ENCODE assay signal across 8 mouse cellular contexts in the genomic region with DNA sequence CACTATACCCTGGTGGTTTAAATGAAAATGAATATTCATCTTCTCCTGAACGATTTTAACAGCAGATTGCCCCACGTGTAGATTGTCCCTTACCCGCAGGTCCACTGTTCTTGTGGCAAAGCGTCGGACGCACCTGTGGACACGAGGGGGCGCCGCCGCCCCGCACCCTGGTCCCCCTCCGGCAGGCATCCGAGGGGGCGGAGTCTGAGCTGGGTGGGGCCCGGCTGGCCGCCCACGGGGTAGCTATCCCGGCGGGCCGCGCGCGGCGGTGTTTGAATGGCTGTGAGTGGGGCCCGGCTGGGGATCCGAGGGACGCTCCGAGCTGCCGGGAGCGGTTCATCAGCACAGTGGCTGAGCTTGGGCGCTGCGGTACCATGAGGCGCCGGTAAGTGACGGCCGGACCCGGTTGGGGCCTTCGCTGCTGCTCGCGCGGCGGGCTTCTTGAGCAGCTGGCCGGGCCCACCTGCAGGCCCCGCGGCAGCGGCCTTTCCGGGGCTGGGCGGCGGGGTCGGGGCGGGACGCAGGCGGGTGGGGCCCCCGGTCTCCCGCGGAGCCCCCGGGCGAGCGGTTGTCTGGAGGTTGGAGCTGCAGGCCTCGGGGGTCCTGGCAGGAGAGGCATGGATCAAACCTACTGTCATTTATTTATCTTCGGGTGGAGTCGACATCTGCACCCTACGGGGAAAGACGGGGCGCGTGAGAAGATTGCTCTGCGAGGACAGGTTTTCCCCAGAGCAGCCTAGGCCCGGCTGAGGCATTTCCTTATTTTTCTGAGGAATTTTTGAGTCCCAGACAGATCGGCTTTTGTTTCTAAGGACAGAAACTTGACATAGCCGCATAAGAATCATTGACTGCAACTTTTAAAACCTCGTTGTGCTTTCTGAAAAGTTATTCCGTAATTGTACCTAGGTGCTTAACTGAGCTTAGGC. TPM values are rescaled to one million over a fixed set of nuclear protein-coding genes. Genes with fewer than 3 reads are reported as not detected.
DNase-seq lines count a peak whose midpoint lies in the region; ATAC-seq and TF ChIP-seq lines count a peak whose summit lies in the region.

A gene (plus strand): TSS at position 239 of the 926 bp plus-strand sequence.

- WGBS in forebrain, embryonic 16.5 days, result under 1% methylated on average over 63 of the region's 72 CpGs
- under 1% methylated on average over 71 of the region's 72 CpGs for WGBS in lung, embryonic 15.5 days

- DNase-seq in ES-E14 (ENCODE audit: low read depth, low spot score), result peak; percentile 83
- peak; percentile 90 for DNase-seq in cerebellum, adult 11-12 months
- peak; percentile 98 for DNase-seq in heart, postnatal 4 days
- peak; percentile 72 to 86 for DNase-seq in layer of hippocampus, adult 8-10 months (ENCODE audit: low spot score in 2 of 2)
- DNase-seq in ovary, adult 18-20 months (ENCODE audit: low spot score), result peak; percentile 86
- DNase-seq in thymus, postnatal 0 days (ENCODE audit: low spot score), result peak; percentile 95

- no peaks in the 10 kb centered on the region for H3K9me3 ChIP-seq in ES-E14 (ENCODE audit: control insufficient read depth, insufficient read depth, low read depth, low read length)
- no peaks in the 10 kb centered on the region for H3K9me3 ChIP-seq in forebrain, embryonic 16.5 days (ENCODE audit: control insufficient read depth, low read length)
- no peaks in the 10 kb centered on the region for H3K9me3 ChIP-seq in lung, embryonic 15.5 days

- in situ Hi-C loops in ES-E14 (cut with MboI; ENCODE audit: low sequenced_read_pairs in 2 of 2, unreplicated experiment in 2 of 2), result no loop called here

- peak within 1 kb of the TSS; percentile 70 for H3K4me2 ChIP-seq in forebrain, embryonic 16.5 days (ENCODE audit: low read length)
- H3K4me2 ChIP-seq in lung, embryonic 15.5 days, result peak within 1 kb of the TSS; percentile 65

- H3K9ac ChIP-seq in ES-E14 (ENCODE audit: insufficient read depth, low read depth, low read length, poor library complexity, severe bottlenecking), result peak within 1 kb of the TSS; percentile 97
- peak within 1 kb of the TSS; percentile 99 for H3K9ac ChIP-seq in forebrain, embryonic 16.5 days (replicated peaks; ENCODE audit: low read depth, low read length)
- peak within 1 kb of the TSS; percentile 97 for H3K9ac ChIP-seq in lung, embryonic 15.5 days

- no peaks in the 10 kb centered on the region for H3K27me3 ChIP-seq in forebrain, embryonic 16.5 days (replicated peaks; ENCODE audit: control insufficient read depth, insufficient read depth, low read length)
- no peaks in the 10 kb centered on the region for H3K27me3 ChIP-seq in lung, embryonic 15.5 days

- no peaks in the 10 kb centered on the region for H3K36me3 ChIP-seq in ES-E14 (ENCODE audit: control insufficient read depth, insufficient read depth, low read length, poor library complexity, severe bottlenecking)
- no peaks in the 10 kb centered on the region for H3K36me3 ChIP-seq in forebrain, embryonic 16.5 days (ENCODE audit: control insufficient read depth, insufficient read depth)
- no peaks in the 10 kb centered on the region for H3K36me3 ChIP-seq in lung, embryonic 15.5 days

- H3K4me3 ChIP-seq in ES-E14 (ENCODE audit: insufficient read depth in 1 of 2, low read depth in 1 of 2, low read length in 2 of 2, poor library complexity in 1 of 2, severe bottlenecking in 1 of 2), result peak within 1 kb of the TSS; percentile 94 to 99
- peak within 1 kb of the TSS; percentile 98 for H3K4me3 ChIP-seq in forebrain, embryonic 16.5 days (replicated peaks; ENCODE audit: low read length)
- H3K4me3 ChIP-seq in lung, embryonic 15.5 days, result peak within 1 kb of the TSS; percentile 98

- H3K4me1 ChIP-seq in ES-E14 (ENCODE audit: control insufficient read depth in 2 of 2, insufficient read depth in 2 of 2, low read length in 2 of 2, poor library complexity in 1 of 2), result peaks cover 0 to 6% of the 10 kb centered on the region in 2 experiments; a peak in 2 of 4 replicates
- peaks cover 12% of the 10 kb centered on the region for H3K4me1 ChIP-seq in forebrain, embryonic 16.5 days (replicated peaks; ENCODE audit: control insufficient read depth, insufficient read depth, low read length)
- H3K4me1 ChIP-seq in lung, embryonic 15.5 days, result peaks cover 12% of the 10 kb centered on the region

- ATAC-seq in forebrain, embryonic 16.5 days, result peak; percentile 99
- ATAC-seq in lung, embryonic 15.5 days (ENCODE audit: borderline replicate concordance, extremely low read depth, low FRiP score, low TSS enrichment), result peak; percentile 100

- H3K27ac ChIP-seq in ES-E14 (ENCODE audit: insufficient read depth, low read depth, low read length, poor library complexity, severe bottlenecking), result peak within 1 kb of the TSS; percentile 95
- peak within 1 kb of the TSS; percentile 83 for H3K27ac ChIP-seq in forebrain, embryonic 16.5 days (ENCODE audit: low read length)
- H3K27ac ChIP-seq in lung, embryonic 15.5 days, result peak within 1 kb of the TSS; percentile 81

TF ChIP-seq in ES-E14, 5 proteins besides CTCF, POLR2A, EP300 and RAD21:
- TF ChIP-seq MAFK (IDR thresholded peaks at IDR 0.05; ENCODE audit: insufficient read depth, low read depth, low read length) (no peak), HCFC1 (IDR thresholded peaks at IDR 0.05; ENCODE audit: borderline replicate concordance, insufficient read depth, low read length) (peak; percentile 51; the same call in 1 of the 2 replicates), ZC3H11A (IDR thresholded peaks at IDR 0.05; ENCODE audit: borderline replicate concordance, low read depth, low read length) (peak; percentile 51; the same call in 1 of the 2 replicates)
TF ChIP-seq in ES-E14: peak in this region for 2.

RNA-seq across cellular contexts. Expression of the gene that starts here (rescaled TPM):
- total RNA-seq in ES-E14 (2012; rRNA removed), result 15.3 and 22.8 TPM in 2 replicates
- polyA plus RNA-seq in forebrain, embryonic 16.5 days (2015; fragmentation: Nextera tagmentation; extraction: Ambion mirVana), result 43.4 and 51.0 TPM in 2 replicates
- 10 to 100 TPM; 12.5 to 12.6 TPM for total RNA-seq in heart, postnatal 4 days (2021)
- 10 to 100 TPM; 10.6 to 14.5 (median 11.1) TPM for total RNA-seq in layer of hippocampus, adult 8-10 months (2022)
- 39.4 and 40.2 TPM in 2 replicates for polyA plus RNA-seq in lung, embryonic 15.5 days (2015; fragmentation: Nextera tagmentation; extraction: Ambion mirVana)
- polyA plus RNA-seq in thymus, postnatal 0 days (2015; fragmentation: Nextera tagmentation; extraction: Ambion mirVana), result 33.1 and 33.2 TPM in 2 replicates

Comparison
In these comparisons a context has a peak if more than half of its experiments do, and no peak if none do; other contexts are left out.
1. Peak in every context shown above with its lines: DNase-seq, ATAC-seq, H3K4me3 ChIP-seq and H3K27ac ChIP-seq.